Mouse (Mus musculus) gastrocnemius, adult 18-20 months (tissue): ENCODE measurements at regions not wholly inside any gene's neighbourhood (a gene's known extent, or its start where the extent isn't known, plus 50 kb on each side); places are given as distances from the start of the nearest gene placed in this dataset.

Source experiments
- DNase-seq: peaks from one replicate; pipeline ENCODE4 v3.0.0; 2021; ENCODE audit warnings: low spot score

DNA sequence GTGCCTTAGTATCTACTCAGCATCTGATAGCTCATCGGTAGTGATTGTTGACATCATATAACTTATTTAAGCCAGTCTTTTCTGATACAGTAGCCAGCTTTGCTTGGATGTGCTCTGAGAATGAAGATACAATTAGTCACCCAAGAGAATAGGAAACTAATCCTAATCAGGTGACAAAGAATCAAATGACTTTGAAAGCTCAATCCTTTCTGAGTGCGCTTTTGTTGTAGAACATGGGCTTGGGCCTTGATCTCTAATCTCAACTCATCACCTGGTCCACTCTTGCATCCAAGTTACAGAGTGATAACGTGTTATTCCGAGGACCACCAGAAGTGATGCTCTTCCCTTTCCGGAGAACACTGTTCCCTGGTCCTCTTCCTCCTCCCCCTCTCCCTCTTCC lies 86.9 kb upstream of the Cpm start:
- DNase-seq, result no peak

DNA sequence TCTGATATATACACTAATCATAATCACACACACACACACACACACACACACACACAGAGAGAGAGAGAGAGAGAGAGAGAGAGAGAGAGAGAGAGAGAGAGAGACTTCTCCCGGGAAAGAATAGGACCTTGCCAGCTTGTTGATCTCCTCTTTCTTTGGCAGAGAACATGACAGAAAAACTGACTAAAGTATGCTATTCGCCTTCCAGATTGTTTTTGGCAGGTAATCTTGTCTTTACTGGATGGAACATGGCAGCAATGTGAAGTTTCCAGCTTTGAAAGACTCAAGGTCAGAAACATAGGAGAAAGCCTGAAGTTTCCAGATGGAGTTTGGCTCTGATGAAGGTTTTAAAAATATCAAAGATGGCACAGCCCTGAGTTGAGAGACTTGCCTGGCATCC lies 87.8 kb upstream of the Cpm start:
- DNase-seq, result no peak

DNA sequence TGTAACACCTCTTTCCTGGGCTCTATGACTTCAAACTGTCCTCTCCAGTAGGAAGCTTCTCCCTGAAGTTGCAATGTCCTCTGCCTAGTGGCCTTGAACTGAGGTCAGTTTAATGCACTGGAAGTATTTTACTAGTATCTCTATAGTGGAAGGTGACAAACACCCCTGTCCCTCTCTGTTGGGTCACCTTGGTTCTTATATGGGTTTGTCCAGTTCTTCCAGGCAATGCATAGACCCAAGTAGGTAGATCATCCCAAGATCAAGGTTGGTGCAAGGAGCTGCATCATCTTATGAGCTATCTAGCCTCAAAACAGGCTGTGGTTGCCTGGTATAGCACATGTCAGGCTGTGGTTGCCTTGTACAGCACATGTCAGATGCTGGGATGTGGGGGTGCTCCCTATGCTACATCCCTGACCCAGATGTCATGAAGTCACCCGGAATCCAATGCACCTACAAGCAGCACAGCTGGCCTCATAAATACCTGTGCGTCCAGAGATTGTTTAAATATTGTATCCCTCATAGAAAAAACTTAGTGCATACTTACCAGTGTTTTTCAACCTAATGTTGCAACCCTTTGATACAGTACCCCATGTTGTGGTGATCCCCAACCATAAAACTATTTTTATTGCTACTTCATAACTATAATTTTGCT lies 88.4 kb upstream of the Cpm start:
- DNase-seq, result no peak

DNA sequence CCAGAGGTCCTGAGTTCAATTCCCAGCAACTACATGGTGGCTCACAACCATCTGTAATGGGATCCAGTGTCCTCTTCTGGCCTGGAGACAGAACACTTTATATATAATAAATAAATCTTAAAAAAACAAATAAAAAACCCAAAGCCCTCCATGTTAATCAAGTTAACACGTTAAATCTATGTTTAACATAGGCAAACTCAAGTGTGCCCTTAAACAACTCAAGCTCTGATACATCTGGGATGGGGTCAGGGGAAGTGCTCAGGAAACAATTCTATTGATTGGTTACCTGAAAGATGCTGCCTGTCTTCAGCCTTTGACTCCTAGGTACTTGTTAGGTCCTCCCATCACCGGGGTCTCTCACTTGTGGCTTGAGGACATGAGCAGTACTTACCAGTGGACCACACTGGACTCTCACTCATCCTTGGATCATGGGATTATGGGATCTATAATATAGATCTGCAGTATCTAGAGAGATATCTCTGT lies 89.1 kb upstream of the Cpm start:
- no peak for DNase-seq

DNA sequence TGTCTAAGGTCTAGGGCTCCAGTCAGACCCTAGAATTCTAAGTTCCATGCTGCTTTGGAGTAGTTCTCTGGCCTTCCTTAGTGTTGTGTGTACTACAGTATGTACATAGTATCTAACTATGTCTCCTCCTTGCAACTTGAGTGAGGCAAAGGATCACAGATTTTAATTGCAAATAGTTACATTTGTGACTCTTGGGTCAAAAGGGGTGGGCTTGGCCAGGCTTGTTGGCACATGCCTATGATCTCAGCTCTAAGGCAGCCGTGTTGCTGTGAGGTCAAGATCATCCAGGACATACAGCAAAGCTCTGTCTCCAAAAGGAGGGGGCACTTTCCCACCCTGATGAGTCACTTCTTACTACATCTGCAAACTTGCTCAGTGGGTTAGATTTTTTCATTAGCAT lies 89.8 kb upstream of the Cpm start:
- DNase-seq, result no peak

DNA sequence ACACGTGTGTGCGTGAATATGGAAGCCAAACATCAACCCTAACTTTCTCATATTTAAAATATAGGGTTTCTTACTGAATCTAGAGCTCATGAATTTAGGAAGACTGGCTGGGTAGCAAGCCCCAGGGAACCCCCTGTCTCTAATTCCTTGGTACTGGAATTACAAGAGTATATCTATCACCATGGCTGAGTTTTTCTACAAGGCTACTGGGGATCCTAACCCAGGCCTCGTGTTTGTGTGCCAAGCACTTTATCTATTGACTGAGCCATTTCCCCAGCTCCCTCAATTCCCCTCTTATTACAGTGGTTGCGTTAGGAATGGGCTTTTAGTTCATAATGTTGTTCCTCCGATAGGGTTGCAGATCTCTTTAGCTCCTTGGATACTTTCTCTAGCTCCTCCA lies 90.6 kb upstream of the Cpm start:
- DNase-seq, result no peak

DNA sequence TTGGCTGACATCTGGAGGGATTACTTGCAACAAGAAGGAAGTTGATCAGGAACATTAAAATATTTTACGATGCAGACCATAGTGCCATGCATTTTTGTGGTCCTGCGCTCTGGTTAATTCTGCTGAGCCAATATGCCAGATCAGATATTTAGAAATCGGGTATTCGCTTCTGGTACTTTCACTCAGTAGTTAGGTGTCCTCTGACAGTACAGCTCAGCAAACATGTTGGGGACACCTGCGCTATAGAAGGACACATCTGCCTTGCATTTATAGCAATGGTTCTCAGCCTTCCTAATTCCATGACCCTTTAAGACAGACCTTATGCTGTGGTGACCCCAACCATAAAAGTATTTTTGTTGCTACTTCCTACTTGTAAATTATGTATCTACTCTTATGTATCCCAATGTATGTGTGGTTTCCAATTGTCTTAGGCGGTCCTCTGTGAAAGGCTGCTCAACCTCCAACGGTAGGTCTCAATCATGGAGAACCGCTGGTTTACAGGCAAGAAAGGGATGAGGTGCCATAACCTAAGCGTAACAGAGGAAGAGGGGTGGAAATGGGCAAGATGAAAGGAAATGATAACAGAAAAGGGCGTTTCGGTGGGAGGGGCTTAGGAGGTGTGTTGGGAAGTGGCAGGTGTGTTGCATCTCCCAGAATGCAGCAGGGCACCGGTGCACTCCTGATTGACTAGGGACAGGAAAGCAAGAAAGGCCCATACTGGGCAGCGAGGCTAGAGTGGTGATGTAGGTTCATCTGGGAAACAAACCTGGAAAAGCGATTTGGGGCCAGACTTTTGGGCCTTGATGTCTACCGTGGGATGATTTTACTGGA lies 92.3 kb upstream of the Cpm start:
- no peak for DNase-seq

DNA sequence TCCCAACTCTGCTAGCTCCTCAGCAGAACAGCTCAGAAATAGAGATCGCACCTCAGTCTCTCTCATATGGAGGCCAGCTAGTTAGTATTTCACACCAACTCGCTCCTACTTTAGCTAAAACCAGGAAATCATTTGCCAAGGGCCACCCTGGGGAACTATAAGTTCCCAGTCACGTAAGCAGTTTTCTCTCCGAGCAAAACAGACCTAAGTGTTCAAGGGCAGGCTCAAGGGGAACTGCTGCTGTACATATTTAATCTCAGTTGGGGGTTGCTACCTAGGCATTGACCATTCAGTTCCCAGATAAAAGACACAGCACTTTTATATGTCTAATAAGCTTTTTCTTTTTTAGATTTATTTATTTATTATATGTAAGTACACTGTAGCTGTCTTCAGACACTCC lies 93.5 kb upstream of the Cpm start:
- DNase-seq, result no peak

DNA sequence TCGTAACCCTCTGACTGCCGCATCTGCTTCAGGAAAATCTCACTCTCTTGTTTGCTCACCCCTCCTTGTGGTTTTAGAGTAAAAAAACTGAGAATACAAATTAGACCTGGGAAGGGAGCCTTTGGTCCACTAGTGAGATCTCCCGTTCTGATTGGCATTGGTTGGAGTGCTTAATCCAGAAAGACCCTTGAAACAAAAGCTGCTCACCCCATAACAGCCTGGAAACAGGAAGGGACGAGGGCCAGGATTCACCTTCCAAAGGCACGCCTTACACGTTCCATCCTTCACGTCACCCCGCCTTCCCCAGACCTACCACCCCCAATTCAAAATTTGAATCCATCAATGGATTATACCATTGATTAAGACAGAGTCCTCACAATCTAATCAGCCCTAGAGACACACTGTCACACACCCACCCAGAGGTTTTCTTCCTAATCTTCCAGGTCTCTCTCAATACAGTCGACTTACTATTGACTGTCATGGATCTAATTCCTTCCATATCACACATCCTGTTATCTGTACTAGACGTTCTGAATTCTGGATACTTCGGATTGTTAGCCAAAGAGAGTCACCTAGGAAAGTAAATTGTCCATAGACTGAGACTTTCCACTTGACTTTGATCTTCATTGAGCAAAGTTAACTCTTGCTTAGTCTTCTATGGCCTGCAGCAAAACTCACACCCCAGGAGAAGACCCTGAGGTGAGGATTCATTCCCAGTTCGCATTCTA lies 94.1 kb upstream of the Cpm start:
- no peak for DNase-seq

DNA sequence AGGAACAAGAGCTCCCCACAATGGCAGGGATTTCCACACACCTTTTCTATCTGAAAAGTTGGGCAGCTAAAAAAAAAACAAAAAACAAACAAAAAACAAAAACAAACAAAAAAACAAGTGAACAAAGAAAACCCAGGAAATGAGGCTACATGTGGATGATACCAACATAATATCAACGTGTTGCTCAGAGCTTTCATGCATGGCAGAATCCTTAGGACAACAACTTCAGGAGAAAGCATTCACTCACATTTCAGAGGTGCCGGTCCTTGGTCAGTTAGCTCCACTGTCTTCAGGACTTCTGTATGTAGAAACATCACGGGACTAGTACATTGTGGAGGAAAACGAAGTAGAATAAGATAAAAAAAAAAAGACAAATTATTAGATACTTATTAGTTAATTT lies 94.8 kb upstream of the Cpm start:
- DNase-seq, result no peak

DNA sequence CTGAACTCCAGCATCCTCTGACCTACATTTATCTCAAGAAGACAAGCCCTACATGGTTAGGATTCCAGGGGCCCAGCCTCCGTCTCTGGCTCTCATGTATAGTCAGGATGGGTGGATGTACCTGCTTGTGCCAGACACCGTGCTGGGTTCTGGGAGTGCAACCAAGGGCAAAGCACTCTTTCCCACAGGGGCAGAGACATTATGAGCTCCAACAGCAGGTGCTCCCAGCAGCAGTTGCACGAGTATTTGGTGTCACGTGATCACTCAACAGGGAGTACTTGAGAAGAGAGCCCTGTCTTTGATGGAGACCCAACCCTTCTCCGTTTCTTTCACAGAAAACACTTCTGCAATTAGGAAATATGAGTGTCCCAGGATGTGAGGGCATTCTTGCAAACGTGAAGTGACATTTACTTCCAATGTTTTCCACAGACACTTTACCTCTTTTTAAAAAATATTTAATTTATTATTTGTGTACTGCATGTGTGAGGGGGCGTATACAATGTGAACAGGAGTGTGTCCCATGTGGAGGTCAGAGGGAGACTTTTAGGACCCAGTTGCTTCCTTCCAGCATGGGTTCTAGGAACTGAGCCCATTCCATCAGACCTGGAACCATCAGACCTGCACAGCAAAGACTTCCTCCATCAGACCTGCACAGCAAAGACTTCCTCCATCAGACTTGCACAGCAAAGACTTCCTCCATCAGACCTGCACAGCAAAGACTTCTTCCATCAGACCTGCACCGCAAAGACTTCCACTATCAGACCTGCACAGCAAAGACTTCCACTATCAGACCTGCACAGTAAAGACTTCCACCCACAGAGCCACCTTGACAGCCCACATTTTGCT lies 95.5 kb upstream of the Cpm start:
- no peak for DNase-seq

DNA sequence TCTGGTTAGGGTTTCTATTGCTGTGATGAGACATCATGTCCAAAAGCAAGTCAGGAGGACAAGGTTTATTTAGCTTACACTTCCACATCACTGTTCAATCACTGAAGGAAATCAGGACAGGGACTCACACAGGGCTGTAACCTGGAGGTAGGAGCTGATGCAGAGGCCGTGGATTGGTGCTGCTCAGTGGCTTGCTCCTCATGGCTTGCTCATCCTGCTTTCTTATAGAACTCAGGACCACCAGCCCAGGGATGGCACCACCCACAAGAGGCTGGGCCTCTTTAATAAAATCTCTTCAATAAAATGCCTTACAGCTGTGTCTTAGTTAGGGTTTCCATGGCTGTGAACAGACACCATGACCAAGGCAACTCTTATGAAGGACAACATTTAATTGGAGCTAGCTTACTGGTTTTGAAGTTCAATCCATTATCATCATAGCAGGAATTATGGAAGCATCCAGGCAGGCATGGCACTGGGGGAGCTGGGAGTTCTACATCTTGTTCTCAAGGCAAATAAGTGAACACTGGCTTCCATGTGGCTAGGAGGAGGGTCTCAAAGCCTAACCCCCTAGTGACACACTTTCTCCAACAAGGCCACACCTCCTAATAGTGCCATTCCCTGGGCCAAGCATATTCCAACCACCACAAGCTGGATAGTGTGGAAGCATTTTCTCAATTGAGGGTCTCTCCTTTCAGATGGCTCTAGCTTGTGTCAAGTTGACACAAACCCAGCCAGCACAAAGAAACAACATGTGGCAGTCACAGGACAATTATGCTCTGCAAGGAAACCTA lies 96.4 kb upstream of the Cpm start:
- no peak for DNase-seq

DNA sequence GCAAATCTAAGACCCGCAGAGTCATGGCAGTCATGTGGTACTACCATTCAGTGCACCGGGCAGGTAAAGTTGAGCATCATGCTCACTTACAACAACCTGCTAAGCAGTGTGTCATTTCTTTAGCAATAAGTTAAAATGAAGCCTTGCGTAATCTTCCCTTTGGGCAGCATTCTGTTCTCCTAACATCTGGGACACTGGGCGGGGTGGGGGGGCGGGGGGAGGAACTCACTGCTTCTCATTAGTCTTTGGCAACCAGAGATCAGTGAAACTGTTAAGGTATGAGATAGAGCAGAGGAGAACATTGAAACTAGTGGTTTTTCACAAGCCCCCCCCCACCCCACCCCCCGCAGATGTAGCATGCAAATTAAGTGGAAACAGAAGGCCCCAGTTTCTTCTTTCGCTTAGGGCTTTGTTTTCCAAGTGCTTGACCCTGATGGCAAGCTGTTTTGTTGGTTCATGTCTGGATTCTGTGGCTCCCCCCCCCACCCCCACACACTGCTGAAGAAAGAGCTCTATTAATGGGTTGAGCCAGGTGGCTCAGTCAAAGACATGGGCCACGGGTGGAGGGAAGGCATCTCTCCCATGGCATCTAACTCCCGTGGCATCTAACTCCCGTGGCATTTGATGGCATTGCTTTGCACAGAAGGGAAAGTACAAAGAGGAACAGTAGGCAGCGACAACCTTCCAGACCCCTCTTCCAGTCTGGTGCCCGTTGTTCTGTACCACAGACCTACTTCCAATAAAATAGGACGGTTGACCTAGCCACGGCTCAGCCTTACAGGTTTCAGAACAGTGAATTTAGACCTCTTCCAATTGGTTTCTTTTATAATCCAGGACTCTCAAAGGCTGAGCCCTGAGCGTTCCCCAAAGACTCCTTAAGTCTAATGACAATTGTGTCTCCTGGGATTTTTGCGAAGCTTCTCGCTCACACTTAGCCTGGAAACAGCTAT lies 97.2 kb upstream of the Cpm start:
- peak; percentile 6 for DNase-seq

DNA sequence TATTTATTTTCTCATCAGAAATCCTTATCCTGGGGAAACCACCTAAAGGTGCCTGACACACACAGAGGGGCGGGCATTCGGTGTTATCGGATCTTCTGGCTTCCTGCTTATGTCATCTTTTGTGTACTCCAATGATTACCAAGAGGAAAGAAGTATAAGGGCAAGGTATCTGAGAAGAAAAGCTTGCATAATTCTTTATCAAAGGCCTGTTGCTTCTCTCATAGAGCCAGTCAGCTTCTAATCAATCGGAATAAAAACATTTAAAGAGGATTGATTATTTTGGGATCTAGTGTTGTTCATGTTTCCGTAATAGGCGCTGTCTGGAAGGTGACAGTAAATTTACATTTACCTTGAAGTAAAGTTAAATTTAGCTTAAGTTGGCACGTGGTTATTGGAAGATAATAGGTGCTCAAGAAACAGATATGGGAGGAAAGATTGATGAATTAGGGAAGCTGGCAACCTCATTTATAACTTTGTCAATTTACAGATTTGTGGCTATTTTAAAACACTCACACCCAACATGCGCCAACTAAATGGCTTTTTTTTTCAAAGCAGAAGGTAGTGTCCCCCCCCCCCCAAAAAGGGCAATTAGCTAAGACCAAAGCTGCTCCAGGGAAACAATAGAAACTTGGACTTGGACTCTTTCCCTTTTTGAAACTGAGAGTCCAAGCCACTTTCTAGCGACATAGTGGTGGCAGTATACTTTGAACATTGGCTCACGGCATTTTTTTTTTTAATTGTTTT lies 98.3 kb upstream of the Cpm start:
- DNase-seq, result no peak

DNA sequence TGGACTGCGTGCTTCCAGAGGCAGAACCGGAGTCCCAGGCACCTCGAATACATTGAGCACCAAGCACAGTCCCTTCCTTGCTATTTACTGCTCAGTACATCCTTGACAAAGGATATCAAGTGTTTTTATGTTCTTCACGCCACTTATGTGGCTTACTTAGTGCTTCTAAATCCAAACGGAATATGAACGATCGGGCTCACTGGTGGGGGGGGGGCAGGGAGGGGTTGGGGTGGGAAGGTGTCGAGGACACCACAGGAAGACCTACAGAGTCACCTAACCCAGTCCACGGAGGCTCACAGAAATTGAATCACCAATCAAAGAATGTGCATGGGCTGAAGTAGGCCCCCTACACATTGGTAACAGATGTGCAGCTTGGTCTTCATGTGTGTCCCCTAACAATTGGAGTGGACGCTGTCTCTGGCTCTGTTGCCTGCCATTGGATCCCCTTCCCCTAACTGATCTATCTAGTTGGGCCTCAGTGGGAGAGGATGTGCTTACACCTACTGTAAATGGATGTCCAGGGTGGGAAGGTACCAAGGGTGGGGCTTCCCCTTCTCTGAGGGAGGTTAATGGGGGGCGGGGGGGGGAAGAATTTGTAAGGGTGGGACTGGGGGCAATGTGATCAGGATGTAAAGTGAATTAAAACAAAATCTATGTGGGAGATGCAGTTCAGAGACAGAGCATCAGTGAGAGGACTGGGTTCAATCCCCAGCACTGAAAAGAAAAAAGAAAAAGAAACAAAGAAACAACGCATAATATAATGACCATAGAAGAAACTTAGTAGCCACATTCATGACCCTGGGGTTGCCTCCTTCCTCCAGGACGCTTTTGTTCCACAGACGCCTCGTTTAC lies 99.1 kb upstream of the Cpm start:
- no peak for DNase-seq

DNA sequence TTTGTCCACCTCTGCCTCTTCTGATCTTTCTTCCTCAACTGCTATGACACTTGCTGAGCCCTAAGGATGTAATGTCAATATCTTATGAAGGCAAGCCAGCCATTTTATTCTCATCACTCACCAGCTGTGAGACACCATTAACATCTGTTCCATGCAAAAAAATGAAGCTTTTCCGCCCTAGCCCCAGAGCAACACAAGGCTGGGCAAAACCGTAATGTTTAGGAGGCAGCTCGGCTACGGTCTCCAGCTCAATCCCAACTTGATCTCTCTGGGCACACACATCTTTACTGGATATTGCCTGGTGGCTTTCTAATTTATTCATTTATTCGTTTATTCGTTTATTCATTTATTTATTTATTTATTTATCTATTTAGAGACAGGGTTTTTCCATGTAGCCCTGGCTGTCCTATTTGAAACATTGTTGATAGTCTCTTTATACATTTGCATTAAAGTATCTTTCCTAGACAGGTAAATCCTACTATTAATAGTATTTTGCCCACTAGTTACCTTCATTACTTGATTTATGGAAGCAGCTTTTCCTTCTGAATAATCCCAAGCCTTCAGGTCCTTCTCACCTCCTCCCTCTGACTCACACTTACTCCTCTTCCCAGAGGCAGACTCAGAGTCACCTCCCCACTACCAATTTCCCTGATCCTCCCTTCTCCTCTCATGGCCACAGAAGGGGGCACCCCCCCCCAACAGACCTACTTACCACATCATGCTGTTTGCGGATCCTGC lies 99.9 kb upstream of the Cpm start:
- no peak for DNase-seq

DNA sequence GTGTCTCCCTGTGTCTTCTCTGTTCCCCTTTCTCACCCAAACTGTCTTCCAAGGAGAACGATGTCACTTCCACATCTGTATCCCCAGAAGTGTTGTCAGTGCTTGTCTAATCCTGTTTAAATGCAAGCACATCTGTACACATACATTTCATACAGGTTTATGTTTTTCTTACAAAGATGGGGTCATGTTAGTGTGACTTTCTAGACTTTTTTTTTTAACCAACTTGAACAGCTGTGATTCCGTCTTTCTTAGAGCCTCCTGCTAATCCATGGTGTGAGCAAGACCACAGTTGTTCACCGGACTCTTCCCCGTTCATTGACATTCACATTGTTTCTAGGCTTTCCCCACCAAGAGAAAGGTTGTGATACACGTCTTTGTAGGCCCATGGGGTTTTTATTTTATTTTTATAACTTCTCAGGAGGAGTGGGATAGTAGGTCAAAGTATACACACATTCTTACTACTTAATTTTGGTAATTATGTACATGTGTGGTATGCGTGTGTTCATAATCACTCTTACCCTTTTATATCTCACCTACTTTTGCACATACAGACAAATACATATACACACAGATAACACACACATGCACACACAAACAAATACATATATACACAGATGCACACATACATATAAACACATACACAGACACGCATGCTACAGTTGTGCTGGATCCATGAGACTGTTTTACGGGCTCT lies 100.6 kb upstream of the Cpm start:
- no peak for DNase-seq
